Mouse (Mus musculus) lung, postnatal 0 days (tissue): Measurements from ENCODE around the gene Msantd1. TPM values are rescaled to one million over a fixed set of nuclear protein-coding genes. Genes with fewer than 3 reads are reported as not detected.
A peak's percentile ranks its signal among the peaks of the same experiment; 100 is the strongest.

ENCODE experiments used
- ATAC-seq: fragments of 200-750 bp; cut with Nextera tagmentation; 2 replicates; pipeline ENCODE4 v1.8.0; 2017; ENCODE audit warnings: moderate library complexity
- DNase-seq: peaks from one replicate; pipeline ENCODE4 v3.0.0-alpha.2; 2016; ENCODE audit warnings: low spot score
- H3K27ac ChIP-seq: fragments of 300-500 bp; sonication (generic); 2 replicates; pipeline ENCODE4 v1.5.1; 2014; ENCODE audit warnings: antibody characterized with exemption, mild to moderate bottlenecking, low read length, mixed read lengths
- H3K27me3 ChIP-seq: fragments of 300-500 bp; sonication (generic); replicated peaks from 2 replicates; pipeline ENCODE4 v1.6.1; 2014; ENCODE audit warnings: low read length, mixed read lengths; ENCODE audit not compliant: insufficient read depth
- H3K36me3 ChIP-seq: fragments of 300-500 bp; sonication (generic); 2 replicates; pipeline ENCODE4 v1.6.1; 2014; ENCODE audit warnings: low read length, mixed read lengths; ENCODE audit not compliant: insufficient read depth
- H3K4me1 ChIP-seq: fragments of 300-500 bp; sonication (generic); 2 replicates; pipeline ENCODE4 v1.6.1; 2014; ENCODE audit warnings: antibody characterized with exemption, low read depth, low read length, mixed read lengths; ENCODE audit not compliant: insufficient read depth
- H3K4me2 ChIP-seq: fragments of 300-500 bp; sonication (generic); replicated peaks from 2 replicates; pipeline ENCODE4 v1.6.1; 2014; ENCODE audit warnings: low read depth, mild to moderate bottlenecking, low read length, moderate library complexity, mixed read lengths
- H3K4me3 ChIP-seq: fragments of 300-500 bp; sonication (generic); 2 replicates; pipeline ENCODE4 v1.5.1; 2014; ENCODE audit warnings: low read depth, low read length
- H3K9ac ChIP-seq: fragments of 300-500 bp; sonication (generic); replicated peaks from 2 replicates; pipeline ENCODE4 v1.6.1; 2014; ENCODE audit warnings: low read depth, mild to moderate bottlenecking
- H3K9me3 ChIP-seq: fragments of 300-500 bp; sonication (generic); 2 replicates; pipeline ENCODE4 v1.6.1; 2016; ENCODE audit warnings: low read length, mixed read lengths
- CTCF ChIP-seq: IDR thresholded peaks from 2 replicates; pipeline ENCODE4 v1.5.1; 2016; ENCODE audit warnings: antibody characterized with exemption, mild to moderate bottlenecking
- EP300 ChIP-seq: IDR thresholded peaks from 2 replicates; pipeline ENCODE4 v1.6.1; 2016; ENCODE audit warnings: antibody characterized with exemption, mild to moderate bottlenecking, control low read depth
- WGBS: fragments of 180-500 bp; shearing (Covaris S2); extraction: QIAGEN DNeasy Blood & Tissue Kit; methylation state at CpG from one replicate; pipeline ENCODE4 v1.1.7; 2014; 5-methylcytosine and 5-hydroxymethylcytosine counted together
- polyA plus RNA-seq: library from polyadenylated mRNA; unstranded; fragments of >200 nt; fragmentation: Nextera tagmentation; extraction: Ambion mirVana; gene quantifications from 2 replicates; pipeline ENCODE4 v1.2.1, GENCODE M21; 2015

The Msantd1 gene
- polyA plus RNA-seq, 1 experiment from 2014 or later = 0.50 TPM

- Histone ChIP-seq H3K9me3 (no peaks in the 10 kb centered on the region), H3K9ac (no peak overlapping the region), H3K27ac (no peak overlapping the region), H3K4me1 (no peaks in the 10 kb centered on the region), H3K4me3 (no peak overlapping the region), H3K36me3 (no peaks in the 10 kb centered on the region), H3K27me3 (no peaks in the 10 kb centered on the region), H3K4me2 (no peak overlapping the region)
- TF ChIP-seq CTCF (no peak), EP300 (no peak)
- ATAC-seq = no peak
- DNase-seq = no peak
- WGBS = 72% methylated on average over 6 of the region's 6 CpGs
Observed at GRCm38 (mm10) chr5:34922531-34922930, 14.7 kb downstream of the Msantd1 start.

GRCm38 (mm10) chr5:34923920-34924319, 16.1 kb downstream of the Msantd1 start:
- no peaks in the 10 kb centered on the region for H3K27me3 ChIP-seq
- ATAC-seq = no peak
- no peaks in the 10 kb centered on the region for H3K4me1 ChIP-seq
- H3K9me3 ChIP-seq = no peaks in the 10 kb centered on the region
- WGBS = 79% methylated on average over 4 of the region's 4 CpGs
- H3K36me3 ChIP-seq = no peaks in the 10 kb centered on the region
- H3K4me2 ChIP-seq = no peak overlapping the region
- no peak overlapping the region for H3K4me3 ChIP-seq
- TF ChIP-seq CTCF = no peak
- no peak for TF ChIP-seq EP300
- H3K27ac ChIP-seq = no peak overlapping the region
- no peak overlapping the region for H3K9ac ChIP-seq
- DNase-seq = no peak

- WGBS = 70% methylated on average over 7 of the region's 7 CpGs
- no peaks in the 10 kb centered on the region for H3K27me3 ChIP-seq
- no peak overlapping the region for H3K9ac ChIP-seq
- H3K27ac ChIP-seq = no peak overlapping the region
- H3K36me3 ChIP-seq = no peaks in the 10 kb centered on the region
- H3K4me2 ChIP-seq = no peak overlapping the region
- TF ChIP-seq EP300 = no peak
- no peak overlapping the region for H3K4me3 ChIP-seq
- no peaks in the 10 kb centered on the region for H3K9me3 ChIP-seq
- ATAC-seq = no peak
- H3K4me1 ChIP-seq = no peaks in the 10 kb centered on the region
- DNase-seq = no peak
Observed at GRCm38 (mm10) chr5:34924519-34924918, 16.7 kb downstream of the Msantd1 start.

GRCm38 (mm10) chr5:34927648-34928047, 19.8 kb downstream of the Msantd1 start:
- TF ChIP-seq EP300 = no peak
- no peak for TF ChIP-seq CTCF
- H3K4me3 ChIP-seq = no peak overlapping the region
- 81% methylated on average over 4 of the region's 4 CpGs for WGBS
- H3K36me3 ChIP-seq = no peaks in the 10 kb centered on the region
- H3K4me2 ChIP-seq = no peak overlapping the region
- H3K9ac ChIP-seq = no peak overlapping the region
- no peaks in the 10 kb centered on the region for H3K9me3 ChIP-seq
- no peaks in the 10 kb centered on the region for H3K27me3 ChIP-seq
- DNase-seq (no peak), ATAC-seq (no peak)
- H3K4me1 ChIP-seq = peaks cover 14% of the 10 kb centered on the region
- H3K27ac ChIP-seq = no peak overlapping the region

DNA sequence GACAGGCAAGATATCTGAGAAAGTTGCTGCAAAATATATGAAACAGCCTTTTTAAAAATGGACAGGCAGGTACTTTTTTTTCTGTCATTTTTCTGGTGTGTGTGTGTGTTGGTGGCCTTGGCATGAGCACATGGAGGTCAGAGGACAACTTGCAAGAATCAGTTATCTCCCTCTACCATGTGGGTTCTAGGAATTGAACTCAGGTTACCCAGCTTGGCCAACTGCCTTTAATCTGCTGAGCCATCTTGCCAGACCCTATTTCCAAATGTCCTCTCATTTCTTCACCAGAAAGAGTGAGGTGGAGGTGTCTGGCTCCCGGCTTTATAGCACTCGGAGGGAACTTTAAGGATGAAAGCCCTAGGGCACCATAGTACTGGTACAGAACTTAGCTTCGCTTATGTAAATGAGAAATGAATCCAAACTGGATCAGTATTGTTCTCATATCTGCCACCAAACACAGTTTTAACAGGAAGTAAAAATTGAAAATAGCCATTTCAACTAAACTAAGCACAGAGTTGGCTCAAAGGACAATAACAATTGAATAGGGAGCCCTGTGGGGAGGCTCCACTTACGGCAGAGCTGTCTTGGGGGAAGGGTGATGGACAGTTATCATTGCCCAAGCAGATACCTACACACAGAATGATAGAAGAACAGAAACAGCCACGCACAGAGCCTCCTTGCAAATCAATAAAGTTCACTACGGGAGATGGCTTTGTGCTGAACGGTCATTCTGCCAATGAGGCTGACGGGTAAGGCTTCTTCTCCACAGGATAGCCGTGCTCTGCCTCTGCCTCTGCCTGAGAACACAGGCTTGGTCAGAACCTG, 22.6 kb downstream of the Msantd1 start:
- ATAC-seq (no peak), DNase-seq (no peak)
- Histone ChIP-seq H3K9me3 (no peaks in the 10 kb centered on the region), H3K27ac (peak overlapping the region; percentile 79), H3K4me1 (peaks cover 14% of the 10 kb centered on the region), H3K27me3 (no peaks in the 10 kb centered on the region), H3K4me3 (no peak overlapping the region), H3K4me2 (no peak overlapping the region), H3K9ac (no peak overlapping the region), H3K36me3 (no peaks in the 10 kb centered on the region)
- WGBS = 84% methylated on average over 9 of the region's 9 CpGs
- no peak for TF ChIP-seq EP300
- TF ChIP-seq CTCF = no peak

DNA sequence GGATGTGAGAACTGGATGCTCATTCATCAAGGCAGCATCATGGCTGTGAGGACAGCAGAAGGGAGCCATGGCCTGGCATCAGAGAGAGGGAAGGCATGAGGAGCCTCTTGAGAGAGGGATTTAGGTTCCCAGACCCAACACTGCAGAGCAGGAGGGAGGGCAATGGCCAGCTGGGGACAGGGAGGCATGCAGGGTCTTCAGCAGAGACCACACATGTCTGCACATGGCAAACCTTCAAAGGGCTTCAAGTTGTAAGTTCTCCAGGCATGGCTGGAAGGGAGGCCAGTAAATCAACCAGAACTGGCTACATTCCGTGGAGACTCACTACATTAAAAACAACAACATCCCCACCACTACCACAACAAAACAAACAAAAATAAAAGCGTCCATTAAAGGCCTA, 23.3 kb downstream of the Msantd1 start:
- TF ChIP-seq CTCF = no peak
- no peak overlapping the region for H3K4me2 ChIP-seq
- H3K27me3 ChIP-seq = no peaks in the 10 kb centered on the region
- peaks cover 14% of the 10 kb centered on the region for H3K4me1 ChIP-seq
- no peak overlapping the region for H3K4me3 ChIP-seq
- no peaks in the 10 kb centered on the region for H3K9me3 ChIP-seq
- 48% methylated on average over 2 of the region's 2 CpGs for WGBS
- H3K36me3 ChIP-seq = no peaks in the 10 kb centered on the region
- H3K27ac ChIP-seq = peak overlapping the region; percentile 79
- ATAC-seq (no peak), DNase-seq (no peak)
- no peak overlapping the region for H3K9ac ChIP-seq
